Mouse (Mus musculus) frontal cortex, postnatal 14 days (tissue): ENCODE measurements at regions not wholly inside any gene's neighbourhood (a gene's known extent, or its start where the extent isn't known, plus 50 kb on each side); places are given as distances from the start of the nearest gene placed in this dataset.

Experiments used
- DNase-seq, 2 experiments: peaks; one replicate each; pipeline ENCODE4 v3.0.0; 2022; ENCODE audit warnings: low spot score in 2 of 2

DNA sequence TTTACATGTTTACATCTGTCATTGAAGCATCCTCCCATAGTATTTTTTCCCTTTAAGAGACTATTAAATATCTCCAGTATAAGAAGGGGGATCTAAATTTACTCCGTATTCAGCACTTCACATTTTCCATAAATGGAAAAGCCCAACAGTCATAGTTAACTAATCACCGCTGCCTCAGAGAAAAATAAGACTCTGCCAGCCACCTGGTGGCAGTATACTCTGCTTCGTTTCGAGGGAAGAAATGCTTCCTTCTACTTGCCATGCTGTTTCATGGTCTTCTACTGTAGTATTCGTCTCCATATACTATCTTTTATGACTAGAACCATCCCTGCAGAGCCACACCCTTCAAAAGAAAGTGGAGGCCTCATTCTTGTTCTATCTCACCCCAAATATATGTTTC is 52.0 kb upstream of the Tro start:
- DNase-seq = peak in 1 of 2 experiments; percentile 3
